Mouse (Mus musculus): ENCODE data around the gene Epb41l3. TPM values are rescaled to one million over a fixed set of nuclear protein-coding genes. Genes with fewer than 3 reads are reported as not detected.

Epb41l3 gene
- 21.2 and 37.6 TPM in 2 replicates for total RNA-seq (2017)

GRCm38 (mm10) chr17:69075501-69076237 lies at the start of gene Epb41l3:
Gene Epb41l3, plus strand, starts transcription at chr17:69075683.
- peak; percentile 91 to 92 for ATAC-seq (replicated peaks in 1 of 2; ENCODE audit: insufficient read depth in 1 of 2, low FRiP score in 2 of 2, low TSS enrichment in 1 of 2, low read depth in 1 of 2, poor library complexity in 2 of 2, severe bottlenecking in 2 of 2)

GRCm38 (mm10) chr17:69038760-69039675 lies 36.5 kb upstream of the Epb41l3 start:
- no peak for ATAC-seq (replicated peaks in 1 of 2; ENCODE audit: insufficient read depth in 1 of 2, low FRiP score in 2 of 2, low TSS enrichment in 1 of 2, low read depth in 1 of 2, poor library complexity in 2 of 2, severe bottlenecking in 2 of 2)

DNA sequence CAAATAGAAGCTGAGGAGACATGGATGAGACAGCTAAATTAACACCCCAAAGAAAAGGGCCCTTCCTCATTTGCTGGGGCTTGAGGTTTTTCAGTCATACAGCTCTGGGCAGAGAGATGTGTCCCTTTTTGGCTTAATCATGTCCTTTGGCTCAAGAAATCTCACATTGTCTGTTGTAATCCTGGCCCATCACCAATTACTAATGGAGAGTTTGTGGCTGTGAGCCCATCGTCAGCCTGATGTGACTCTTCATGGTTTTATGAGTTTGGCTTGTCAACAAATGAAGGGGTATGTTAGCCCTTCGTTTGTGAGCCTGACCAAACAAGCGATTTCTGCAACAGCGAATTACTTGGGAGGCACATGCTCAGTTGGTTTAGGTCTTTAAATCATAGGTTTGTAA lies 34.0 kb upstream of the Epb41l3 start:
- no peak for ATAC-seq (replicated peaks in 1 of 2; ENCODE audit: insufficient read depth in 1 of 2, low FRiP score in 2 of 2, low TSS enrichment in 1 of 2, low read depth in 1 of 2, poor library complexity in 2 of 2, severe bottlenecking in 2 of 2)

DNA sequence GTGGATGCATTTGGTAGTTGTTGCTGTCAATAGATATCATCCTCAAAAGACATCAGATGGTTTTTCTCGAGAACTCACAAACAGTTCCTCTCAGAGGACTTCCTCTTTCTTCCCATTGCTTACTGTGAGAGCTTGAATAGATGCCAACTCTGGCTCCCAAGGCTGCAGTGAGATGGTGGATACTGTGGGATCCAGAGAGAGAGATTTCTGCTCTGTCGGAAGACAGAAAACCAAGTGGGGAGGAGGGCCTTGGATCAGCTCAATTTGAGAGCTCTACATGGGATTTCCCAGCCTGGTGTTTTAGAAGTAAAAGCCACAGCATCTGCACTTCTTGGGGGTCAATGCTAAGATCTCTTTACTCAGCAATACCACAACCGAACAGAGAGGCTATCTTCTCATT lies 26.7 kb upstream of the Epb41l3 start:
- no peak for ATAC-seq (replicated peaks in 1 of 2; ENCODE audit: insufficient read depth in 1 of 2, low FRiP score in 2 of 2, low TSS enrichment in 1 of 2, low read depth in 1 of 2, poor library complexity in 2 of 2, severe bottlenecking in 2 of 2)

GRCm38 (mm10) chr17:69054029-69054428 lies 21.5 kb upstream of the Epb41l3 start:
- no peak for ATAC-seq (replicated peaks in 1 of 2; ENCODE audit: insufficient read depth in 1 of 2, low FRiP score in 2 of 2, low TSS enrichment in 1 of 2, low read depth in 1 of 2, poor library complexity in 2 of 2, severe bottlenecking in 2 of 2)

GRCm38 (mm10) chr17:69059760-69060159 lies 15.7 kb upstream of the Epb41l3 start:
- ATAC-seq (replicated peaks in 1 of 2; ENCODE audit: insufficient read depth in 1 of 2, low FRiP score in 2 of 2, low TSS enrichment in 1 of 2, low read depth in 1 of 2, poor library complexity in 2 of 2, severe bottlenecking in 2 of 2): no peak

DNA sequence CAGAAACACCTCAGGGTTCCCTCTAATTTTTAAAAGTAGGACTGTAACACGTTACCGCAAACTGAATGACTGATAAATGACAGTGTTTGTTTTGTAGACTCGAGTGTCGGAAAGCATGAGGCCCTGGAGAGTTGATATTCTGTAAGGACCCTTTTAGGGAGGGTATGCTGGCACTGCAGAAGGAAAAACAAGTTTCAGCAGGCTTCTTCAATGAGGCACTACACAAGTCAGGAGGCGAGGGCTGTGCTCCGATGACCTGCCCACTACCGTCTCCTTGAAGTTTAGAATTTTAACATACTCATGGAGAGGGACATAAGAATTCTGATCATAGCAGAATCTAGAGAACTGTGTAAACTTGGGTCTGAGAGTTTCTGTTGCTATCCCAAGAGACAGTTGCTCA lies 15.1 kb upstream of the Epb41l3 start:
- no peak for ATAC-seq (replicated peaks in 1 of 2; ENCODE audit: insufficient read depth in 1 of 2, low FRiP score in 2 of 2, low TSS enrichment in 1 of 2, low read depth in 1 of 2, poor library complexity in 2 of 2, severe bottlenecking in 2 of 2)

- no peak for ATAC-seq (replicated peaks in 1 of 2; ENCODE audit: insufficient read depth in 1 of 2, low FRiP score in 2 of 2, low TSS enrichment in 1 of 2, low read depth in 1 of 2, poor library complexity in 2 of 2, severe bottlenecking in 2 of 2)
Measured at GRCm38 (mm10) chr17:69061883-69062745, 13.4 kb upstream of the Epb41l3 start.

DNA sequence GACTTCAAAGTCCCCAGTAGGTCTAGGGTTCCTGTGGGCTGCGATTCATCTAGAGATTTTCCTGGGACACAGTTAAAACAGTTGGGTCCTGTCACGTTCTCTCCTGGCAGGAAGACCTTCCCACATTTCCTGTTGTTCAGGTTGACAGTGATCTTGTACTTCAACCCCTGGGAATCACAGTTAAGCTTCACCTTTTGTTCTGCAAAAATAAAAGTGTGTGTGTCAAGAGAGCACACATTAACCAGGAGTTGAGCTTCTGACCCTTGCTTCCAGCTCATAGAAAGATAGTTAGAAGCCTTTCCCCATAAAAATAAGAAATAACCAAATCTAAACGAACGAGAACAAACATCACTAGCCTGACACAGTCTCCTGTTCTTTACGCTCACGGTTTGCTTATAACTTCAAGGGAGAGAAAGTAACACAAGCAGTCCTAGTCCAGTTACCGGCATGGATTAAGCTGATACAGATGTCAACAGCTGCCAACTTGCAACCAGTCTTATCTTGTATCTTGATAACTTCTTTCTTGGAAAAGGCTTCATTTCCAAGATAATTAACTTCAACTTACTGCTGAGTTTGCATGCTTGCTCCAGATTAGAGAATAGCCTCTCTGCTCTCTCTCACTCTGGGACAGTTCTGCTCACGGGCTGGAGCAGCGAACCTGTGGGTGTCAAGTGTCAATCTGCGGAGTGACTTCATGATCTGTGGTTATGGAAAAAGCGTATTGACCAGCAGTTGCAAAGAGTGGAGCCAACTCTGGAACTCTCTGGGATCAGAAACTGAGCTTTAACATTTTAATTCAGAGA lies 7.3 kb upstream of the Epb41l3 start:
- ATAC-seq (replicated peaks in 1 of 2; ENCODE audit: insufficient read depth in 1 of 2, low FRiP score in 2 of 2, low TSS enrichment in 1 of 2, low read depth in 1 of 2, poor library complexity in 2 of 2, severe bottlenecking in 2 of 2): no peak

DNA sequence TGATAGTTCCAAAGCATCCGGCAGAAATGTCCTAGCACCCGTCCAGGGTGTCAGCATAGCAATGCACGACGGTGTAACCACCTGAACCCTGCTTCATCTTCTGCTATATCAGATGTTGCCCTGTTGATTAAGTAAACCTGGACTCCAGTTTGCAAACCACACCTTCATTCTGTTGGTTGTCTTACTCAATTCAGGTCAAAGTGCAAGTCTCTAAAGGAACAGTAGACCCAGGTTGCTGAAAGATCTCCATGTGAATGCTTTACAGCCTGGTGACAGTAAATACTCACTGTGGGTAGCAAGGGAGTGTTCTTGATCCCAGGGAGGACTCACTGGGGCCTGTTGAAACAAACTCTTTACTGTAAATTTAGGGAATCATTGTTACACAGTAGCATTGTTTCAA lies 1.4 kb upstream of the Epb41l3 start:
- no peak for ATAC-seq (replicated peaks in 1 of 2; ENCODE audit: insufficient read depth in 1 of 2, low FRiP score in 2 of 2, low TSS enrichment in 1 of 2, low read depth in 1 of 2, poor library complexity in 2 of 2, severe bottlenecking in 2 of 2)

GRCm38 (mm10) chr17:69076238-69076625 lies 749 bp downstream of the Epb41l3 start:
- peak; percentile 29 to 31; a peak in 3 of 4 replicates for ATAC-seq (replicated peaks in 1 of 2; ENCODE audit: insufficient read depth in 1 of 2, low FRiP score in 2 of 2, low TSS enrichment in 1 of 2, low read depth in 1 of 2, poor library complexity in 2 of 2, severe bottlenecking in 2 of 2)

DNA sequence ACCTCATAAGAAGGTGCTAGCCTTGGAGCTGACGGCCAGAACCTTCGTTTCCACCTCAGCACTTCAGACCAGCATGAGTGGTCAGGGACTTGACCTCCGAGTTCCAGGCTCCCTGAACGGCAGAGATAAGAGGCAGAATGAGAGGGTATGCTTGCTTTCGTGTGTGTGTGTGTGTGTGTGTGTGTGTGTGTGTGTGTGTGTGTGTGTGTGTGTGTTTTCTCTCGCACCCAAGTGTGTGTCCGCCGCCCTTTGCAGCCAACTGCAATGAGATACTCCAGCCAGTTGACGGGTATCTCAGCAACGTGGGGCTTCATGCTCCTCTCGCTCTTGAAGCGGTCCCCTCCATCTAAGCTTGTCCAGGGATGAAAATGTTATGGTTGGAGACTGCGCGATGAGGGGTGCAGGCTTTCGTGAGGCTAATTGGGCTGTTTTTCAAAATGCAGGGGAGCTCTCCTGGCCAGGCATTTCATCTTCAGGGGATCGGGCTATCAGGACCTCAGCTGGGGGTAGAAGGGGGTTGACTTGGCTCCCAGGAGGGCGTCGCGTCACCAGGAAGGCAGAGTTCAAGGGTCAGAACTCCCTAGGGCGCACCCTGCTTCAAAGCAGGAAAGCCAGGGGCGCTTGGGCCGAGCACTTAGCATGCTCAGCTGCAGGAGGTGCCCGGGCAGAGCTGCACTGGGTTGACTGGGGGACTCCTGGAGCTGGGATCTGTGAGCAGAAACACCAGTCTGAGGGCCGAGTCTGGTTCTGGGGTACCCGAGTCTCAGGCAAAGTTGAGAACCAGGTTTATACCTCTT lies 1.5 kb downstream of the Epb41l3 start:
- no peak for ATAC-seq (replicated peaks in 1 of 2; ENCODE audit: insufficient read depth in 1 of 2, low FRiP score in 2 of 2, low TSS enrichment in 1 of 2, low read depth in 1 of 2, poor library complexity in 2 of 2, severe bottlenecking in 2 of 2)

DNA sequence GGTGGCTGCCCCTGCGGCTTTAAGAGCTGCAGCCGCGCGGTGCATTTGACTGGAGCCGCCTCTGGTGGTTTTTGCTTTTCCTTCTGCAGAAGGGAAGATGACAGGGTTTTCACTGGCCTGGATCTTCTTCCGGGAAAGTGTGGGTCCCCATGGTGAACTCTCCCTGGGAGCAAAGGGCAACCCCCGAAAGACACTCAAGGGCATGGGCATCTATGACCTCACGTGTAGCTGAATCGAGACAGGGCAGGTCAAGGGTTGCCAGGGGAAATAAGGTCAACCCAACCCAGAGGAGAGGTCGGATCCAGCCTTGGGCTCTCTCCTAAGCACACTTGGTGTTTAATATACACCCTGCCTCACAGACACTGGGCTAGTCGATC lies 2.0 kb downstream of the Epb41l3 start:
- no peak for ATAC-seq (replicated peaks in 1 of 2; ENCODE audit: insufficient read depth in 1 of 2, low FRiP score in 2 of 2, low TSS enrichment in 1 of 2, low read depth in 1 of 2, poor library complexity in 2 of 2, severe bottlenecking in 2 of 2)

GRCm38 (mm10) chr17:69082316-69082715 lies 6.8 kb downstream of the Epb41l3 start:
- no peak for ATAC-seq (replicated peaks in 1 of 2; ENCODE audit: insufficient read depth in 1 of 2, low FRiP score in 2 of 2, low TSS enrichment in 1 of 2, low read depth in 1 of 2, poor library complexity in 2 of 2, severe bottlenecking in 2 of 2)

DNA sequence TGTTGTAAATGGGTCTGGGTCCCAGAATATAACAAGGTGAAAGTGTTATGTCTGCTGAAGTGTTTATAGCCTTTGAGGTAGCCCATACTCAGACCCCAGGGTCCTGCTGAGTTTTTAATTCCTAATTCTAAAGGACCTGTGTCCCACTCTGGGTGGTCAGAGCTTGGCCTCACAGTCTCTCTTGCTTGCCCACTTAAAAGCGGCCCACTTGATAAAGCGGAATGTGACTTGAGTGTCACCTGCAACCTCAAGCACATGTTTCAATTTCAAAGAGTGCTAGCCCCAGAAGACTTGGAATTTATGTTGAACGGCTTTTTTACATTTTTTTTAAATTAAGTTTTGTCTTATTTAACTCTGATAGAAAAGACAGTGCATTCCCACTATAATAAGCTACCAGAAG lies 16.1 kb downstream of the Epb41l3 start:
- no peak for ATAC-seq (replicated peaks in 1 of 2; ENCODE audit: insufficient read depth in 1 of 2, low FRiP score in 2 of 2, low TSS enrichment in 1 of 2, low read depth in 1 of 2, poor library complexity in 2 of 2, severe bottlenecking in 2 of 2)

DNA sequence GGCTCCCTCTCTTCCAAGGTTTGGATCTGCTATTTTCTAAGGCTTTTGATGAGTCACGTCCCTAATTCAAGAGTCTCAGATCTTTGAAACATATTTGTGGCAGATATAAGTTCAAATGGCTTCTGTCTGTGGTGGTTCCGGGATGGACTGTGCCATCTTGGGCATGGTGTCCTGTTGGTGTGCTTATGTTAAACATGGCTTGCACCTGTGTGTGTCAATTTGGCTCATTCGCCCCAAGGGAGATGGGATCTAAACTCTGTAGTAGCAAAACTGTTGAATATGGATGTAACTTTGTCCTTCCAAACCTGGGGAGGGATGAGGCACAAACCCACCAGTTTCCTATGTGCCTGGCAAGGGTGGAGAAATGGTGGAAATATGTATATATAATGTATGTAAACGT lies 21.6 kb downstream of the Epb41l3 start:
- no peak for ATAC-seq (replicated peaks in 1 of 2; ENCODE audit: insufficient read depth in 1 of 2, low FRiP score in 2 of 2, low TSS enrichment in 1 of 2, low read depth in 1 of 2, poor library complexity in 2 of 2, severe bottlenecking in 2 of 2)

All from hematopoietic stem cell, adult 5-6 weeks (primary cell).